Mouse (Mus musculus) mesoderm, embryonic 11.5 days (tissue): ENCODE measurements at regions not wholly inside any gene's neighbourhood (a gene's known extent, or its start where the extent isn't known, plus 50 kb on each side); places are given as distances from the start of the nearest gene placed in this dataset.

Experiments
- DNase-seq: peaks from one replicate; pipeline ENCODE4 v3.0.0-alpha.2; 2012; ENCODE audit warnings: low read depth, low spot score

- DNase-seq = no peak
Observed at GRCm38 (mm10) chr8:46411877-46412625, 58.8 kb upstream of the Acsl1 start.

- no peak for DNase-seq
Observed at GRCm38 (mm10) chr8:46413349-46414024, 57.4 kb upstream of the Acsl1 start.

GRCm38 (mm10) chr8:46414874-46415273, 56.0 kb upstream of the Acsl1 start:
- no peak for DNase-seq

GRCm38 (mm10) chr8:46419402-46419801, 51.4 kb upstream of the Acsl1 start:
- no peak for DNase-seq

GRCm38 (mm10) chr8:46420476-46420875, 50.4 kb upstream of the Acsl1 start:
- no peak for DNase-seq
